Mouse (Mus musculus) ES-Bruce4 (cell line): Measurements from ENCODE around the gene Prex1. TPM values are rescaled to one million over a fixed set of nuclear protein-coding genes. Genes with fewer than 3 reads are reported as not detected.

Source experiments
- H3K27ac ChIP-seq: 2 replicates; pipeline ENCODE4 v1.5.1; 2012; ENCODE audit warnings: low read length, inconsistent platforms; ENCODE audit not compliant: insufficient read depth
- H3K27me3 ChIP-seq: 2 replicates; pipeline ENCODE4 v1.6.1; 2012; ENCODE audit warnings: mild to moderate bottlenecking, low read length, inconsistent platforms; ENCODE audit not compliant: control insufficient read depth, poor library complexity, insufficient read depth, severe bottlenecking
- H3K36me3 ChIP-seq: 2 replicates; pipeline ENCODE4 v1.6.1; 2012; ENCODE audit warnings: inconsistent platforms, mild to moderate bottlenecking, low read length, moderate library complexity; ENCODE audit not compliant: control insufficient read depth, poor library complexity, insufficient read depth, severe bottlenecking
- H3K4me1 ChIP-seq: one replicate; pipeline ENCODE4 v1.8.1; 2011; ENCODE audit warnings: low read length; ENCODE audit not compliant: control insufficient read depth, insufficient read depth
- H3K4me3 ChIP-seq: 2 replicates; pipeline ENCODE4 v1.5.1; 2011; ENCODE audit warnings: low read depth, mild to moderate bottlenecking, low read length
- H3K9ac ChIP-seq: 2 replicates; pipeline ENCODE4 v1.6.1; 2012; ENCODE audit warnings: low read depth, mild to moderate bottlenecking, inconsistent platforms; ENCODE audit not compliant: poor library complexity, severe bottlenecking
- H3K9me3 ChIP-seq: replicated peaks from 2 replicates; pipeline ENCODE4 v1.6.1; 2012; ENCODE audit warnings: mild to moderate bottlenecking, low read length, inconsistent platforms; ENCODE audit not compliant: control insufficient read depth, poor library complexity, insufficient read depth, severe bottlenecking
- CTCF ChIP-seq: IDR thresholded peaks from one replicate; pipeline ENCODE4 v1.8.1; 2011; ENCODE audit warnings: low read depth, low read length
- EP300 ChIP-seq: IDR thresholded peaks from 2 replicates; pipeline ENCODE4 v1.6.1; 2011; ENCODE audit warnings: low read depth, low read length; ENCODE audit not compliant: insufficient read depth
- POLR2A ChIP-seq: IDR thresholded peaks from one replicate; pipeline ENCODE4 v1.8.1; 2011; ENCODE audit warnings: low read length; ENCODE audit not compliant: insufficient read depth
- polyA plus RNA-seq: library from polyadenylated mRNA; stranded (reverse); fragments of >200 nt; gene quantifications from 2 replicates; pipeline ENCODE4 v1.2.4, GENCODE M21; 2011; ENCODE audit warnings: low read depth; ENCODE audit not compliant: missing spikeins, insufficient read depth, insufficient read length

Prex1 gene
- polyA plus RNA-seq, 1 experiment, result 10.2 TPM

GRCm38 (mm10) chr2:166535519-166535918 is 178.1 kb downstream of the Prex1 start:
- Histone ChIP-seq H3K9me3 (0 out of 2 replicates have a peak, but pooled peaks cover 2% of the 10 kb centered on the region), H3K9ac (no peak overlapping the region), H3K27me3 (no peaks in the 10 kb centered on the region), H3K4me3 (no peak overlapping the region), H3K36me3 (no peaks in the 10 kb centered on the region), H3K4me1 (no peaks in the 10 kb centered on the region), H3K27ac (no peak overlapping the region)
- TF ChIP-seq EP300 (no peak), CTCF (no peak), POLR2A (no peak)

GRCm38 (mm10) chr2:166526204-166526603 is 187.4 kb downstream of the Prex1 start:
- no peaks in the 10 kb centered on the region for H3K27me3 ChIP-seq
- no peak overlapping the region for H3K4me3 ChIP-seq
- H3K27ac ChIP-seq, result no peak overlapping the region
- TF ChIP-seq POLR2A (no peak), EP300 (no peak), CTCF (no peak)
- H3K9me3 ChIP-seq, result peaks cover 13% of the 10 kb centered on the region
- H3K4me1 ChIP-seq, result no peaks in the 10 kb centered on the region
- no peak overlapping the region for H3K9ac ChIP-seq
- no peaks in the 10 kb centered on the region for H3K36me3 ChIP-seq

- H3K36me3 ChIP-seq, result no peaks in the 10 kb centered on the region
- no peaks in the 10 kb centered on the region for H3K9me3 ChIP-seq
- no peak overlapping the region for H3K27ac ChIP-seq
- TF ChIP-seq CTCF (no peak), EP300 (no peak), POLR2A (no peak)
- no peak overlapping the region for H3K4me3 ChIP-seq
- H3K4me1 ChIP-seq, result no peaks in the 10 kb centered on the region
- no peak overlapping the region for H3K9ac ChIP-seq
- H3K27me3 ChIP-seq, result no peaks in the 10 kb centered on the region
Observed at GRCm38 (mm10) chr2:166523156-166523890, 190.3 kb downstream of the Prex1 start.

- no peaks in the 10 kb centered on the region for H3K36me3 ChIP-seq
- H3K27me3 ChIP-seq, result no peaks in the 10 kb centered on the region
- TF ChIP-seq EP300 (no peak), POLR2A (no peak), CTCF (no peak)
- no peak overlapping the region for H3K4me3 ChIP-seq
- no peak overlapping the region for H3K27ac ChIP-seq
- H3K9me3 ChIP-seq, result no peaks in the 10 kb centered on the region
- no peaks in the 10 kb centered on the region for H3K4me1 ChIP-seq
- no peak overlapping the region for H3K9ac ChIP-seq
Observed at GRCm38 (mm10) chr2:166522612-166523120, 191.0 kb downstream of the Prex1 start.

- Histone ChIP-seq H3K27me3 (no peaks in the 10 kb centered on the region), H3K9ac (no peak overlapping the region), H3K4me3 (no peak overlapping the region), H3K36me3 (no peaks in the 10 kb centered on the region), H3K27ac (no peak overlapping the region), H3K9me3 (no peaks in the 10 kb centered on the region), H3K4me1 (no peaks in the 10 kb centered on the region)
- TF ChIP-seq POLR2A, result no peak
- TF ChIP-seq CTCF, result no peak
- TF ChIP-seq EP300, result no peak
Observed at GRCm38 (mm10) chr2:166521878-166522611, 191.6 kb downstream of the Prex1 start.

GRCm38 (mm10) chr2:166521461-166521860 is 192.2 kb downstream of the Prex1 start:
- H3K36me3 ChIP-seq, result no peaks in the 10 kb centered on the region
- no peak overlapping the region for H3K9ac ChIP-seq
- no peak for TF ChIP-seq POLR2A
- no peak overlapping the region for H3K4me3 ChIP-seq
- H3K27me3 ChIP-seq, result no peaks in the 10 kb centered on the region
- H3K4me1 ChIP-seq, result no peaks in the 10 kb centered on the region
- no peak overlapping the region for H3K27ac ChIP-seq
- H3K9me3 ChIP-seq, result no peaks in the 10 kb centered on the region
